Mouse (Mus musculus) embryonic facial prominence, embryonic 13.5 days (tissue): ENCODE results near the gene Dnaaf5. TPM values are rescaled to one million over a fixed set of nuclear protein-coding genes. Genes with fewer than 3 reads are reported as not detected.

Experiments used
- ATAC-seq: fragments of 200-750 bp; cut with Nextera tagmentation; 2 replicates; pipeline ENCODE4 v1.8.0; 2017; ENCODE audit warnings: low read depth; ENCODE audit not compliant: insufficient number of reproducible peaks, insufficient read depth, low FRiP score, low TSS enrichment
- H3K27ac ChIP-seq: fragments of 300-500 bp; sonication (generic); 2 replicates; pipeline ENCODE4 v1.5.1; 2015; ENCODE audit warnings: moderate library complexity, mild to moderate bottlenecking, inconsistent platforms
- H3K27me3 ChIP-seq: fragments of 300-500 bp; sonication (generic); 2 replicates; pipeline ENCODE4 v1.6.1; 2015; ENCODE audit warnings: mild to moderate bottlenecking, inconsistent platforms
- H3K36me3 ChIP-seq: fragments of 300-500 bp; sonication (generic); 2 replicates; pipeline ENCODE4 v1.6.1; 2015; ENCODE audit warnings: mild to moderate bottlenecking, inconsistent platforms
- H3K4me1 ChIP-seq: fragments of 300-500 bp; sonication (generic); 2 replicates; pipeline ENCODE4 v1.6.1; 2015; ENCODE audit warnings: inconsistent platforms
- H3K4me2 ChIP-seq: fragments of 300-500 bp; sonication (generic); 2 replicates; pipeline ENCODE4 v1.6.1; 2015; ENCODE audit warnings: moderate library complexity, mild to moderate bottlenecking, inconsistent platforms
- H3K4me3 ChIP-seq: fragments of 300-500 bp; sonication (generic); 2 replicates; pipeline ENCODE4 v1.5.1; 2015; ENCODE audit warnings: mild to moderate bottlenecking, inconsistent platforms
- H3K9ac ChIP-seq: fragments of 300-500 bp; sonication (generic); 2 replicates; pipeline ENCODE4 v1.6.1; 2015; ENCODE audit warnings: mild to moderate bottlenecking, inconsistent platforms
- H3K9me3 ChIP-seq: fragments of 300-500 bp; sonication (generic); 2 replicates; pipeline ENCODE4 v1.6.1; 2016; ENCODE audit warnings: inconsistent platforms
- WGBS: fragments of 180-500 bp; shearing (Covaris S2); methylation state at CpG from one replicate; pipeline ENCODE4 v1.1.7; 2015; ENCODE audit warnings: mixed read lengths; 5-methylcytosine and 5-hydroxymethylcytosine counted together
- polyA plus RNA-seq: library from polyadenylated mRNA; unstranded; fragments of >200 nt; fragmentation: Nextera tagmentation; extraction: Ambion mirVana; gene quantifications from 2 replicates; pipeline ENCODE4 v1.2.1, GENCODE M21; 2015

Gene Dnaaf5
- 4.4 and 4.6 TPM in 2 replicates for polyA plus RNA-seq

- H3K4me3 ChIP-seq = peak within 1 kb of the TSS; percentile 92
- WGBS = under 1% methylated on average over 83 of the region's 87 CpGs
Measured at GRCm38 (mm10) chr5:139149681-139150602, at the start of gene Dnaaf5, which contains the start of gene Prkar1b. Gene Dnaaf5, plus strand, starts transcription at chr5:139150223. Gene Prkar1b, minus strand, starts transcription at chr5:139150001.

GRCm38 (mm10) chr5:139101783-139102182 lies 48.2 kb upstream of the Dnaaf5 start:
- 68% methylated on average over 6 of the region's 6 CpGs for WGBS
- Histone ChIP-seq H3K9ac (no peak overlapping the region), H3K4me2 (no peak overlapping the region), H3K9me3 (no peaks in the 10 kb centered on the region), H3K4me3 (no peak overlapping the region), H3K4me1 (peaks cover 8% of the 10 kb centered on the region), H3K27ac (no peak overlapping the region), H3K27me3 (no peaks in the 10 kb centered on the region), H3K36me3 (peaks cover 20% of the 10 kb centered on the region)
- no peak for ATAC-seq

More at GRCm38 (mm10) chr5:139149681-139150602, at the start of gene Dnaaf5, which contains the start of gene Prkar1b:
- no peaks in the 10 kb centered on the region for H3K9me3 ChIP-seq
- peak within 1 kb of the TSS; percentile 88 for H3K9ac ChIP-seq
- no peaks in the 10 kb centered on the region for H3K27me3 ChIP-seq
- peak within 1 kb of the TSS; percentile 95 for H3K4me2 ChIP-seq
- peak within 1 kb of the TSS; percentile 62; the same call in 1 of the 2 replicates for H3K27ac ChIP-seq
- H3K36me3 ChIP-seq = peaks cover 31% of the 10 kb centered on the region
- peaks cover 20% of the 10 kb centered on the region for H3K4me1 ChIP-seq
- ATAC-seq = peak; percentile 95

GRCm38 (mm10) chr5:139107815-139108214 lies 42.2 kb upstream of the Dnaaf5 start:
- H3K27me3 ChIP-seq = no peaks in the 10 kb centered on the region
- 72% methylated on average over 9 of the region's 9 CpGs for WGBS
- H3K9ac ChIP-seq = no peak overlapping the region
- no peak overlapping the region for H3K4me2 ChIP-seq
- no peaks in the 10 kb centered on the region for H3K9me3 ChIP-seq
- no peak overlapping the region for H3K27ac ChIP-seq
- peaks cover 35% of the 10 kb centered on the region for H3K36me3 ChIP-seq
- ATAC-seq = no peak
- H3K4me3 ChIP-seq = no peak overlapping the region
- H3K4me1 ChIP-seq = no peaks in the 10 kb centered on the region

- no peak overlapping the region for H3K4me3 ChIP-seq
- H3K9ac ChIP-seq = no peak overlapping the region
- peaks cover 26% of the 10 kb centered on the region for H3K36me3 ChIP-seq
- no peaks in the 10 kb centered on the region for H3K27me3 ChIP-seq
- H3K4me1 ChIP-seq = no peaks in the 10 kb centered on the region
- H3K4me2 ChIP-seq = no peak overlapping the region
- H3K9me3 ChIP-seq = no peaks in the 10 kb centered on the region
- 82% methylated on average over 2 of the region's 2 CpGs for WGBS
- ATAC-seq = no peak
- H3K27ac ChIP-seq = no peak overlapping the region
Measured at GRCm38 (mm10) chr5:139110140-139110855, 39.7 kb upstream of the Dnaaf5 start.

GRCm38 (mm10) chr5:139111991-139112390 lies 38.0 kb upstream of the Dnaaf5 start:
- H3K9ac ChIP-seq = no peak overlapping the region
- ATAC-seq = no peak
- H3K27me3 ChIP-seq = no peaks in the 10 kb centered on the region
- H3K27ac ChIP-seq = no peak overlapping the region
- H3K4me2 ChIP-seq = no peak overlapping the region
- H3K9me3 ChIP-seq = no peaks in the 10 kb centered on the region
- peaks cover 14% of the 10 kb centered on the region for H3K36me3 ChIP-seq
- H3K4me1 ChIP-seq = no peaks in the 10 kb centered on the region
- no peak overlapping the region for H3K4me3 ChIP-seq
- WGBS = 85% methylated on average over 9 of the region's 9 CpGs

GRCm38 (mm10) chr5:139112418-139112817 lies 37.6 kb upstream of the Dnaaf5 start:
- Histone ChIP-seq H3K27me3 (no peaks in the 10 kb centered on the region), H3K36me3 (peaks cover 10% of the 10 kb centered on the region), H3K9me3 (no peaks in the 10 kb centered on the region), H3K4me1 (no peaks in the 10 kb centered on the region), H3K9ac (no peak overlapping the region), H3K4me2 (no peak overlapping the region), H3K4me3 (no peak overlapping the region), H3K27ac (no peak overlapping the region)
- 68% methylated on average over 9 of the region's 9 CpGs for WGBS
- ATAC-seq = no peak

GRCm38 (mm10) chr5:139114876-139115275 lies 35.1 kb upstream of the Dnaaf5 start:
- H3K4me3 ChIP-seq = no peak overlapping the region
- ATAC-seq = no peak
- no peaks in the 10 kb centered on the region for H3K9me3 ChIP-seq
- H3K27ac ChIP-seq = no peak overlapping the region
- no peak overlapping the region for H3K9ac ChIP-seq
- no peak overlapping the region for H3K4me2 ChIP-seq
- H3K27me3 ChIP-seq = no peaks in the 10 kb centered on the region
- H3K36me3 ChIP-seq = no peaks in the 10 kb centered on the region
- H3K4me1 ChIP-seq = no peaks in the 10 kb centered on the region
- 68% methylated on average over 4 of the region's 4 CpGs for WGBS

- no peak for ATAC-seq
- Histone ChIP-seq H3K9ac (no peak overlapping the region), H3K4me3 (no peak overlapping the region), H3K27me3 (no peaks in the 10 kb centered on the region), H3K4me1 (no peaks in the 10 kb centered on the region), H3K36me3 (no peaks in the 10 kb centered on the region), H3K4me2 (no peak overlapping the region), H3K27ac (no peak overlapping the region), H3K9me3 (no peaks in the 10 kb centered on the region)
- WGBS = 91% methylated on average over 7 of the region's 7 CpGs
Measured at GRCm38 (mm10) chr5:139115507-139115906, 34.5 kb upstream of the Dnaaf5 start.

GRCm38 (mm10) chr5:139118139-139118960 lies 31.7 kb upstream of the Dnaaf5 start:
- no peak overlapping the region for H3K4me2 ChIP-seq
- WGBS = 67% methylated on average over 5 of the region's 5 CpGs

GRCm38 (mm10) chr5:139118961-139119276 lies 31.1 kb upstream of the Dnaaf5 start:
- Histone ChIP-seq H3K4me2 (no peak overlapping the region), H3K9me3 (peaks cover 6% of the 10 kb centered on the region; the same call in 1 of the 2 replicates), H3K27ac (no peak overlapping the region), H3K4me3 (no peak overlapping the region), H3K4me1 (no peaks in the 10 kb centered on the region), H3K36me3 (peaks cover 8% of the 10 kb centered on the region), H3K27me3 (no peaks in the 10 kb centered on the region), H3K9ac (no peak overlapping the region)
- WGBS = 59% methylated on average over 2 of the region's 2 CpGs
- ATAC-seq = no peak

More at GRCm38 (mm10) chr5:139118139-139118960, 31.7 kb upstream of the Dnaaf5 start:
- no peak overlapping the region for H3K27ac ChIP-seq
- H3K9ac ChIP-seq = no peak overlapping the region
- no peaks in the 10 kb centered on the region for H3K27me3 ChIP-seq
- no peak for ATAC-seq
- H3K4me3 ChIP-seq = no peak overlapping the region
- H3K4me1 ChIP-seq = no peaks in the 10 kb centered on the region
- peaks cover 6% of the 10 kb centered on the region; the same call in 1 of the 2 replicates for H3K9me3 ChIP-seq
- peaks cover 8% of the 10 kb centered on the region for H3K36me3 ChIP-seq

- no peak for ATAC-seq
- H3K9me3 ChIP-seq = peaks cover 6% of the 10 kb centered on the region; the same call in 1 of the 2 replicates
- H3K9ac ChIP-seq = no peak overlapping the region
- no peak overlapping the region for H3K27ac ChIP-seq
- no peak overlapping the region for H3K4me2 ChIP-seq
- H3K27me3 ChIP-seq = peaks cover 10% of the 10 kb centered on the region
- peaks cover 7% of the 10 kb centered on the region for H3K4me1 ChIP-seq
- peaks cover 34% of the 10 kb centered on the region for H3K36me3 ChIP-seq
- no peak overlapping the region for H3K4me3 ChIP-seq
- 71% methylated on average over 3 of the region's 3 CpGs for WGBS
Measured at GRCm38 (mm10) chr5:139125717-139126116, 24.3 kb upstream of the Dnaaf5 start.
